Mouse (Mus musculus) spleen, adult 2 months (tissue): ENCODE results near the gene Ptprc.

Experiments
- CTCF ChIP-seq: fragments of 200-500 bp; IDR thresholded peaks from 2 replicates; pipeline ENCODE4 v1.5.1; 2011; ENCODE audit warnings: mild to moderate bottlenecking, inconsistent platforms; ENCODE audit not compliant: insufficient read depth, insufficient read length, insufficient replicate concordance; ENCODE audit errors: extremely low read depth
- POLR2A ChIP-seq: fragments of 200-500 bp; IDR thresholded peaks from 2 replicates; pipeline ENCODE4 v1.6.1; 2011; ENCODE audit warnings: low read depth, low read length, inconsistent platforms

GRCm38 (mm10) chr1:138029649-138030048 is 145.9 kb downstream of the Ptprc start:
- TF ChIP-seq CTCF, result no peak
- no peak for TF ChIP-seq POLR2A
